Mouse (Mus musculus) adipocyte (in vitro differentiated cells): ENCODE results near the gene Lmna.
A peak's percentile ranks its signal among the peaks of the same experiment; 100 is the strongest.

Source experiments
- DNase-seq: peaks from one replicate; pipeline ENCODE4 v3.0.0-alpha.2; 2016; ENCODE audit warnings: low spot score

Gene Lmna

GRCm38 (mm10) chr3:88500655-88501365, 8.9 kb downstream of the Lmna start:
- DNase-seq: no peak

- DNase-seq: no peak
Observed at GRCm38 (mm10) chr3:88500087-88500486, 9.7 kb downstream of the Lmna start.

GRCm38 (mm10) chr3:88499580-88499979, 10.2 kb downstream of the Lmna start:
- no peak for DNase-seq

- DNase-seq: peak; percentile 59
Observed at GRCm38 (mm10) chr3:88495741-88496415, 13.9 kb downstream of the Lmna start.

GRCm38 (mm10) chr3:88494836-88495628, 14.7 kb downstream of the Lmna start:
- DNase-seq: peak; percentile 88

GRCm38 (mm10) chr3:88493706-88494582, 15.8 kb downstream of the Lmna start:
- DNase-seq: no peak

- no peak for DNase-seq
Observed at GRCm38 (mm10) chr3:88487396-88487795, 22.4 kb downstream of the Lmna start.

- no peak for DNase-seq
Observed at GRCm38 (mm10) chr3:88486887-88487286, 22.9 kb downstream of the Lmna start.

- no peak for DNase-seq
Observed at GRCm38 (mm10) chr3:88486043-88486442, 23.7 kb downstream of the Lmna start.

GRCm38 (mm10) chr3:88484597-88485316, 25.0 kb downstream of the Lmna start:
- no peak for DNase-seq

- DNase-seq: peak; percentile 72
Observed at GRCm38 (mm10) chr3:88483621-88484020, 26.1 kb downstream of the Lmna start.

- DNase-seq: no peak
Observed at GRCm38 (mm10) chr3:88483141-88483540, 26.6 kb downstream of the Lmna start.

- DNase-seq: no peak
Observed at GRCm38 (mm10) chr3:88482336-88482735, 27.4 kb downstream of the Lmna start.

- no peak for DNase-seq
Observed at GRCm38 (mm10) chr3:88481372-88482040, 28.2 kb downstream of the Lmna start.

- DNase-seq: no peak
Observed at GRCm38 (mm10) chr3:88480679-88481078, 29.1 kb downstream of the Lmna start.

GRCm38 (mm10) chr3:88479828-88480227, 29.9 kb downstream of the Lmna start:
- DNase-seq: no peak

GRCm38 (mm10) chr3:88479163-88479562, 30.6 kb downstream of the Lmna start:
- no peak for DNase-seq

GRCm38 (mm10) chr3:88477735-88478134, 32.0 kb downstream of the Lmna start:
- DNase-seq: peak; percentile 84

- DNase-seq: no peak
Observed at GRCm38 (mm10) chr3:88476403-88476802, 33.4 kb downstream of the Lmna start.

- peak; percentile 53 for DNase-seq
Observed at GRCm38 (mm10) chr3:88473571-88473970, 36.2 kb downstream of the Lmna start.

- no peak for DNase-seq
Observed at GRCm38 (mm10) chr3:88473020-88473419, 36.7 kb downstream of the Lmna start.
